Mouse (Mus musculus) kidney, embryonic 14.5 days (tissue): ENCODE measurements around the gene Nipal4. TPM values are rescaled to one million over a fixed set of nuclear protein-coding genes. Genes with fewer than 3 reads are reported as not detected.
"Not testable (repeated sequence)": the region's sequence is repeated elsewhere in the genome, so short reads cannot be mapped to it uniquely, and the experiment has no call there.

Experiments used
- ATAC-seq: fragments of 200-750 bp; cut with Nextera tagmentation; 2 replicates; pipeline ENCODE4 v1.8.0; 2017; ENCODE audit warnings: moderate number of reproducible peaks, mild to moderate bottlenecking, moderate TSS enrichment, moderate library complexity; ENCODE audit not compliant: low FRiP score, low TSS enrichment
- H3K27ac ChIP-seq: fragments of 300-500 bp; sonication (generic); 2 replicates; pipeline ENCODE4 v1.5.1; 2014; ENCODE audit warnings: low read depth, mild to moderate bottlenecking, low read length, moderate library complexity, mixed read lengths
- H3K27me3 ChIP-seq: fragments of 300-500 bp; sonication (generic); 2 replicates; pipeline ENCODE4 v1.6.1; 2014; ENCODE audit warnings: mild to moderate bottlenecking, low read length; ENCODE audit not compliant: control insufficient read depth, insufficient read depth
- H3K36me3 ChIP-seq: fragments of 300-500 bp; sonication (generic); 2 replicates; pipeline ENCODE4 v1.6.1; 2014; ENCODE audit warnings: low read length, mixed read lengths; ENCODE audit not compliant: control insufficient read depth, insufficient read depth
- H3K4me1 ChIP-seq: fragments of 300-500 bp; sonication (generic); 2 replicates; pipeline ENCODE4 v1.6.1; 2014; ENCODE audit warnings: low read length, mixed read lengths; ENCODE audit not compliant: control insufficient read depth, insufficient read depth
- H3K4me2 ChIP-seq: fragments of 300-500 bp; sonication (generic); replicated peaks from 2 replicates; pipeline ENCODE4 v1.6.1; 2014; ENCODE audit warnings: low read depth, mild to moderate bottlenecking, low read length
- H3K4me3 ChIP-seq: fragments of 300-500 bp; sonication (generic); 2 replicates; pipeline ENCODE4 v1.5.1; 2014; ENCODE audit warnings: mild to moderate bottlenecking, low read length
- H3K9ac ChIP-seq: fragments of 300-500 bp; sonication (generic); 2 replicates; pipeline ENCODE4 v1.6.1; 2014; ENCODE audit warnings: low read depth, mild to moderate bottlenecking, low read length, moderate library complexity
- H3K9me3 ChIP-seq: fragments of 300-500 bp; sonication (generic); 2 replicates; pipeline ENCODE4 v1.6.1; 2016; ENCODE audit warnings: low read length; ENCODE audit not compliant: control insufficient read depth
- WGBS: fragments of 180-500 bp; shearing (Covaris S2); extraction: QIAGEN DNeasy Blood & Tissue Kit; methylation state at CpG from one replicate; pipeline ENCODE4 v1.1.7; 2014; 5-methylcytosine and 5-hydroxymethylcytosine counted together
- polyA plus RNA-seq: library from polyadenylated mRNA; unstranded; fragments of >200 nt; fragmentation: Nextera tagmentation; extraction: Ambion mirVana; gene quantifications from 2 replicates; pipeline ENCODE4 v1.2.1, GENCODE M21; 2014

The Nipal4 gene
- polyA plus RNA-seq, 1 experiment from 2014 or later = 0.22 TPM

- H3K9ac ChIP-seq = no peak overlapping the region
- H3K27me3 ChIP-seq = no peaks in the 10 kb centered on the region
- 51% methylated on average over 10 of the region's 10 CpGs for WGBS
- H3K4me2 ChIP-seq = no peak overlapping the region
- no peak overlapping the region for H3K4me3 ChIP-seq
- H3K27ac ChIP-seq = no peak overlapping the region
- H3K4me1 ChIP-seq = peaks cover 25% of the 10 kb centered on the region
- no peaks in the 10 kb centered on the region for H3K9me3 ChIP-seq
- H3K36me3 ChIP-seq = no peaks in the 10 kb centered on the region
- ATAC-seq = no peak
Measured at GRCm38 (mm10) chr11:46202547-46202887, 36.2 kb upstream of the Nipal4 start.

- ATAC-seq = no peak
- Histone ChIP-seq H3K27me3 (no peaks in the 10 kb centered on the region), H3K4me2 (no peak overlapping the region), H3K9me3 (no peaks in the 10 kb centered on the region), H3K4me3 (no peak overlapping the region), H3K4me1 (peaks cover 25% of the 10 kb centered on the region), H3K9ac (no peak overlapping the region), H3K36me3 (no peaks in the 10 kb centered on the region), H3K27ac (no peak overlapping the region)
- 42% methylated on average over 20 of the region's 20 CpGs for WGBS
Measured at GRCm38 (mm10) chr11:46201636-46202546, 35.6 kb upstream of the Nipal4 start.

- Histone ChIP-seq H3K27me3 (no peaks in the 10 kb centered on the region), H3K9me3 (no peaks in the 10 kb centered on the region), H3K4me1 (peaks cover 19% of the 10 kb centered on the region), H3K27ac (no peak overlapping the region), H3K36me3 (peaks cover 1% of the 10 kb centered on the region; the same call in 1 of the 2 replicates), H3K9ac (no peak overlapping the region), H3K4me2 (no peak overlapping the region), H3K4me3 (no peak overlapping the region)
- ATAC-seq = peak; percentile 28; the same call in 1 of the 2 replicates
- 67% methylated on average over 11 of the region's 11 CpGs for WGBS
Measured at GRCm38 (mm10) chr11:46200664-46201063, 34.4 kb upstream of the Nipal4 start.

GRCm38 (mm10) chr11:46194175-46194574 lies 27.9 kb upstream of the Nipal4 start:
- H3K9me3 ChIP-seq = no peaks in the 10 kb centered on the region
- no peak overlapping the region for H3K27ac ChIP-seq
- ATAC-seq = no peak
- 47% methylated on average over 4 of the region's 4 CpGs for WGBS
- no peak overlapping the region for H3K9ac ChIP-seq
- no peak overlapping the region for H3K4me2 ChIP-seq
- H3K36me3 ChIP-seq = peaks cover 3% of the 10 kb centered on the region; the same call in 1 of the 2 replicates
- no peaks in the 10 kb centered on the region for H3K27me3 ChIP-seq
- no peak overlapping the region for H3K4me3 ChIP-seq
- no peaks in the 10 kb centered on the region for H3K4me1 ChIP-seq

GRCm38 (mm10) chr11:46188283-46188682 lies 22.0 kb upstream of the Nipal4 start:
- H3K27ac ChIP-seq = no peak overlapping the region
- H3K4me2 ChIP-seq = no peak overlapping the region
- H3K4me1 ChIP-seq = no peaks in the 10 kb centered on the region
- ATAC-seq = no peak
- no peaks in the 10 kb centered on the region for H3K27me3 ChIP-seq
- H3K9ac ChIP-seq = no peak overlapping the region
- H3K4me3 ChIP-seq = no peak overlapping the region
- no peaks in the 10 kb centered on the region for H3K9me3 ChIP-seq
- no peaks in the 10 kb centered on the region for H3K36me3 ChIP-seq
- 87% methylated on average over 2 of the region's 2 CpGs for WGBS

- Histone ChIP-seq H3K9me3 (no peaks in the 10 kb centered on the region), H3K36me3 (no peaks in the 10 kb centered on the region), H3K27ac (no peak overlapping the region), H3K9ac (no peak overlapping the region), H3K4me3 (no peak overlapping the region), H3K4me2 (no peak overlapping the region), H3K27me3 (no peaks in the 10 kb centered on the region), H3K4me1 (no peaks in the 10 kb centered on the region)
- no peak for ATAC-seq
- 23% methylated on average over 4 of the region's 4 CpGs for WGBS
Measured at GRCm38 (mm10) chr11:46185486-46185885, 19.2 kb upstream of the Nipal4 start.

GRCm38 (mm10) chr11:46184946-46185345 lies 18.6 kb upstream of the Nipal4 start:
- no peak overlapping the region for H3K9ac ChIP-seq
- H3K27ac ChIP-seq = no peak overlapping the region
- H3K4me3 ChIP-seq = no peak overlapping the region
- H3K27me3 ChIP-seq = no peaks in the 10 kb centered on the region
- ATAC-seq = no peak
- 87% methylated on average over 3 of the region's 3 CpGs for WGBS
- H3K36me3 ChIP-seq = no peaks in the 10 kb centered on the region
- no peak overlapping the region for H3K4me2 ChIP-seq
- no peaks in the 10 kb centered on the region for H3K9me3 ChIP-seq
- no peaks in the 10 kb centered on the region for H3K4me1 ChIP-seq

- not testable (repeated sequence) for H3K4me2 ChIP-seq, H3K36me3 ChIP-seq, H3K9me3 ChIP-seq, H3K4me1 ChIP-seq, ATAC-seq, H3K9ac ChIP-seq, H3K27me3 ChIP-seq, H3K4me3 ChIP-seq, H3K27ac ChIP-seq
- WGBS = 81% methylated on average over 1 of the region's 1 CpGs
Measured at GRCm38 (mm10) chr11:46182031-46182430, 15.7 kb upstream of the Nipal4 start.

GRCm38 (mm10) chr11:46177246-46178043 lies 11.1 kb upstream of the Nipal4 start:
- Histone ChIP-seq H3K27ac (no peak overlapping the region), H3K4me3 (no peak overlapping the region), H3K36me3 (no peaks in the 10 kb centered on the region), H3K4me2 (no peak overlapping the region), H3K27me3 (no peaks in the 10 kb centered on the region), H3K4me1 (no peaks in the 10 kb centered on the region), H3K9me3 (no peaks in the 10 kb centered on the region), H3K9ac (no peak overlapping the region)
- no peak for ATAC-seq
- 81% methylated on average over 10 of the region's 10 CpGs for WGBS
